Mouse (Mus musculus) thymus, adult 2 months (tissue): ENCODE data around the gene Tcirg1.

Source experiments
- CTCF ChIP-seq: fragments of 200-500 bp; IDR thresholded peaks from 2 replicates; pipeline ENCODE4 v1.5.1; 2012; ENCODE audit warnings: mild to moderate bottlenecking, control low read depth, low read length, moderate library complexity, borderline replicate concordance; ENCODE audit not compliant: control insufficient read depth, poor library complexity, insufficient read depth; ENCODE audit errors: extremely low read depth
- POLR2A ChIP-seq: fragments of 200-500 bp; IDR thresholded peaks from 2 replicates; pipeline ENCODE4 v1.6.1; 2012; ENCODE audit warnings: mild to moderate bottlenecking, low read length, control low read depth, moderate library complexity; ENCODE audit not compliant: control insufficient read depth, poor library complexity, insufficient read depth; ENCODE audit errors: extremely low read depth

GRCm38 (mm10) chr19:3929211-3929941 lies 22.4 kb upstream of the Tcirg1 start, which contains the start of gene Aldh3b1:
- TF ChIP-seq CTCF (no peak), POLR2A (no peak)
